Mouse (Mus musculus): ENCODE measurements at regions not wholly inside any gene's neighbourhood (a gene's known extent, or its start where the extent isn't known, plus 50 kb on each side); places are given as distances from the start of the nearest gene placed in this dataset.

- DNase-seq: no peak
- no peak overlapping the region for H3K9ac ChIP-seq (ENCODE audit: low read depth, low read length)
- no peaks in the 10 kb centered on the region for H3K36me3 ChIP-seq (ENCODE audit: control insufficient read depth, insufficient read depth, low read length)
- no peaks in the 10 kb centered on the region for H3K4me1 ChIP-seq (ENCODE audit: control insufficient read depth, insufficient read depth, low read length)
- no peaks in the 10 kb centered on the region for H3K79me2 ChIP-seq (replicated peaks; ENCODE audit: control insufficient read depth, insufficient read depth, low read length)
- H3K27ac ChIP-seq: no peak overlapping the region
- no peak for TF ChIP-seq CTCF (IDR thresholded peaks at IDR 0.05)
- no peak for TF ChIP-seq POLR2A (IDR thresholded peaks at IDR 0.05; ENCODE audit: insufficient read depth, low read depth, low read length)
- no peak for TF ChIP-seq EP300 (IDR thresholded peaks at IDR 0.05; ENCODE audit: insufficient read depth, low read depth, low read length)
- no peak overlapping the region for H3K4me3 ChIP-seq
- WGBS: 69% methylated on average over 4 of the region's 4 CpGs
- H3K27me3 ChIP-seq (ENCODE audit: control insufficient read depth, insufficient read depth, low read length): no peaks in the 10 kb centered on the region
- intact Hi-C loops (cut with DNase I): no loop called here
Measured at GRCm38 (mm10) chr5:91849114-91849513, 113.8 kb downstream of the Rchy1 start.

- no peaks in the 10 kb centered on the region for H3K4me1 ChIP-seq (ENCODE audit: control insufficient read depth, insufficient read depth, low read length)
- no peak overlapping the region for H3K9ac ChIP-seq (ENCODE audit: low read depth, low read length)
- H3K36me3 ChIP-seq (ENCODE audit: control insufficient read depth, insufficient read depth, low read length): no peaks in the 10 kb centered on the region
- no peak overlapping the region for H3K27ac ChIP-seq
- TF ChIP-seq CTCF (IDR thresholded peaks at IDR 0.05): no peak
- TF ChIP-seq EP300 (IDR thresholded peaks at IDR 0.05; ENCODE audit: insufficient read depth, low read depth, low read length): no peak
- no peak for TF ChIP-seq POLR2A (IDR thresholded peaks at IDR 0.05; ENCODE audit: insufficient read depth, low read depth, low read length)
- no peak for DNase-seq
- intact Hi-C loops (cut with DNase I): no loop called here
- no peaks in the 10 kb centered on the region for H3K79me2 ChIP-seq (replicated peaks; ENCODE audit: control insufficient read depth, insufficient read depth, low read length)
- no peak overlapping the region for H3K4me3 ChIP-seq
- H3K27me3 ChIP-seq (ENCODE audit: control insufficient read depth, insufficient read depth, low read length): no peaks in the 10 kb centered on the region
- 82% methylated on average over 3 of the region's 3 CpGs for WGBS
Measured at GRCm38 (mm10) chr5:91848528-91848927, 114.3 kb downstream of the Rchy1 start.

- Histone ChIP-seq H3K36me3 (ENCODE audit: control insufficient read depth, insufficient read depth, low read length) (no peaks in the 10 kb centered on the region), H3K4me3 (no peak overlapping the region)
Measured at GRCm38 (mm10) chr5:91843044-91843443, 119.8 kb downstream of the Rchy1 start.

GRCm38 (mm10) chr5:91841066-91841465 lies 121.8 kb downstream of the Rchy1 start:
- TF ChIP-seq EP300 (IDR thresholded peaks at IDR 0.05; ENCODE audit: insufficient read depth, low read depth, low read length) (no peak), CTCF (IDR thresholded peaks at IDR 0.05) (no peak), POLR2A (IDR thresholded peaks at IDR 0.05; ENCODE audit: insufficient read depth, low read depth, low read length) (no peak)
- Histone ChIP-seq H3K36me3 (ENCODE audit: control insufficient read depth, insufficient read depth, low read length) (no peaks in the 10 kb centered on the region), H3K79me2 (replicated peaks; ENCODE audit: control insufficient read depth, insufficient read depth, low read length) (no peaks in the 10 kb centered on the region), H3K4me1 (ENCODE audit: control insufficient read depth, insufficient read depth, low read length) (no peaks in the 10 kb centered on the region), H3K27ac (no peak overlapping the region), H3K27me3 (ENCODE audit: control insufficient read depth, insufficient read depth, low read length) (no peaks in the 10 kb centered on the region), H3K4me3 (no peak overlapping the region), H3K9ac (ENCODE audit: low read depth, low read length) (no peak overlapping the region)
- intact Hi-C loops (cut with DNase I): no loop called here
- DNase-seq: no peak
- 57% methylated on average over 4 of the region's 4 CpGs for WGBS

More at GRCm38 (mm10) chr5:91843044-91843443, 119.8 kb downstream of the Rchy1 start:
- DNase-seq: no peak
- no peak for TF ChIP-seq EP300 (IDR thresholded peaks at IDR 0.05; ENCODE audit: insufficient read depth, low read depth, low read length)
- no peak for TF ChIP-seq CTCF (IDR thresholded peaks at IDR 0.05)
- no peak for TF ChIP-seq POLR2A (IDR thresholded peaks at IDR 0.05; ENCODE audit: insufficient read depth, low read depth, low read length)
- Histone ChIP-seq H3K79me2 (replicated peaks; ENCODE audit: control insufficient read depth, insufficient read depth, low read length) (no peaks in the 10 kb centered on the region), H3K4me1 (ENCODE audit: control insufficient read depth, insufficient read depth, low read length) (no peaks in the 10 kb centered on the region), H3K9ac (ENCODE audit: low read depth, low read length) (no peak overlapping the region), H3K27me3 (ENCODE audit: control insufficient read depth, insufficient read depth, low read length) (no peaks in the 10 kb centered on the region), H3K27ac (no peak overlapping the region)
- 73% methylated on average over 4 of the region's 4 CpGs for WGBS
- intact Hi-C loops (cut with DNase I): no loop called here

- Histone ChIP-seq H3K9ac (ENCODE audit: low read depth, low read length) (no peak overlapping the region), H3K27me3 (ENCODE audit: control insufficient read depth, insufficient read depth, low read length) (no peaks in the 10 kb centered on the region), H3K4me3 (no peak overlapping the region), H3K36me3 (ENCODE audit: control insufficient read depth, insufficient read depth, low read length) (no peaks in the 10 kb centered on the region), H3K79me2 (replicated peaks; ENCODE audit: control insufficient read depth, insufficient read depth, low read length) (no peaks in the 10 kb centered on the region), H3K27ac (no peak overlapping the region), H3K4me1 (ENCODE audit: control insufficient read depth, insufficient read depth, low read length) (no peaks in the 10 kb centered on the region)
- TF ChIP-seq CTCF (IDR thresholded peaks at IDR 0.05) (no peak), EP300 (IDR thresholded peaks at IDR 0.05; ENCODE audit: insufficient read depth, low read depth, low read length) (no peak), POLR2A (IDR thresholded peaks at IDR 0.05; ENCODE audit: insufficient read depth, low read depth, low read length) (no peak)
- WGBS: 87% methylated on average over 6 of the region's 6 CpGs
- DNase-seq: no peak
- intact Hi-C loops (cut with DNase I): no loop called here
Measured at GRCm38 (mm10) chr5:91828481-91828880, 134.4 kb downstream of the Rchy1 start.

GRCm38 (mm10) chr5:91826636-91827035 lies 136.2 kb downstream of the Rchy1 start:
- no peak overlapping the region for H3K4me3 ChIP-seq
- H3K27me3 ChIP-seq (ENCODE audit: control insufficient read depth, insufficient read depth, low read length): no peaks in the 10 kb centered on the region
- TF ChIP-seq CTCF (IDR thresholded peaks at IDR 0.05): no peak
- TF ChIP-seq EP300 (IDR thresholded peaks at IDR 0.05; ENCODE audit: insufficient read depth, low read depth, low read length): no peak
- no peak for TF ChIP-seq POLR2A (IDR thresholded peaks at IDR 0.05; ENCODE audit: insufficient read depth, low read depth, low read length)
- no peaks in the 10 kb centered on the region for H3K36me3 ChIP-seq (ENCODE audit: control insufficient read depth, insufficient read depth, low read length)
- intact Hi-C loops (cut with DNase I): no loop called here
- no peak overlapping the region for H3K27ac ChIP-seq
- no peak overlapping the region for H3K9ac ChIP-seq (ENCODE audit: low read depth, low read length)
- 44% methylated on average over 1 of the region's 1 CpGs for WGBS
- no peaks in the 10 kb centered on the region for H3K79me2 ChIP-seq (replicated peaks; ENCODE audit: control insufficient read depth, insufficient read depth, low read length)
- H3K4me1 ChIP-seq (ENCODE audit: control insufficient read depth, insufficient read depth, low read length): no peaks in the 10 kb centered on the region
- DNase-seq: no peak
